Mouse (Mus musculus) cerebellum, postnatal 4 days (tissue): ENCODE measurements around the gene Tmem50b.
"Not testable (repeated sequence)": the region's sequence is repeated elsewhere in the genome, so short reads cannot be mapped to it uniquely, and the experiment has no call there.

Experiments
- DNase-seq, 2 experiments: peaks; one replicate each; pipeline ENCODE4 v3.0.0; 2022; ENCODE audit warnings: low spot score in 2 of 2, mixed read lengths in 1 of 2

Tmem50b gene

DNA sequence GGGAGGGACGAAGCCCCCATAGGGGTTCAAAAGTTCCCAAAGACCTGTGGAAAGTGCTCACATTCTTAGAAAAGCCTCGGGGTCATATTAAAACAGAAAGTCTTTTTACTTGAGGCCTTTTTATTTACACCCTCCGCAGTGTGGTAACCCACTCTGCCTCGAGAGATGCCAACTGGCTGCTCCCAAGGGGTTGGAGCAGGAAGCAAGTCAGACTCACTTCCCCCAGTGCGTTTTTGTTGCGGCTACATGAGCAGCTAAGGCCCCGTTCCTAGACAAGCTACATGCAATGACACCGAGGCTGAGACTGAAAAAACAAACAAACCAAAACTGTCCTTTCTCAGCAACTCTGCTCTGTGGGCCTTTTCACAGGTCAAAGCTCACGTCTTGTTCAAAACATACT lies 59.1 kb downstream of the Tmem50b start:
- no peak for DNase-seq

DNA sequence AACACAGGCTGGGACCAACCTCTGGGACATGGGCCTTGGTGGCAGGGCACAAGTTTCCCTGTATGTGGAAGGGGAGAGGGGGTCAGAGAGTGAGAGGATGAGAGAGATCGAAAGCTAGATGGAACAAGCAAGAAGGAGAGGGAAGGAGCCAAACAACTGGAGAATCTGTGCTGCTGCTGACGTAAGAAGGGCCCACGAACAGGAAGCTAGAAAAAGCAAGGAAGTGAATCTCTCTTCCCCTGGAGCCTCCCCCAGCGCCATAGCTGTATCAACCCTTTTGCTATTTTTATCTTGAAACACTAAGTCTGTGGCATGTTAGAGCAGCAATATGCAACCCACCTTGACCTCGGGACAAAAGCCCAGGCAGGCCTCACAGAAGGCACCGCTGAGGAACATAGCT lies 59.5 kb downstream of the Tmem50b start:
- DNase-seq = no peak

DNA sequence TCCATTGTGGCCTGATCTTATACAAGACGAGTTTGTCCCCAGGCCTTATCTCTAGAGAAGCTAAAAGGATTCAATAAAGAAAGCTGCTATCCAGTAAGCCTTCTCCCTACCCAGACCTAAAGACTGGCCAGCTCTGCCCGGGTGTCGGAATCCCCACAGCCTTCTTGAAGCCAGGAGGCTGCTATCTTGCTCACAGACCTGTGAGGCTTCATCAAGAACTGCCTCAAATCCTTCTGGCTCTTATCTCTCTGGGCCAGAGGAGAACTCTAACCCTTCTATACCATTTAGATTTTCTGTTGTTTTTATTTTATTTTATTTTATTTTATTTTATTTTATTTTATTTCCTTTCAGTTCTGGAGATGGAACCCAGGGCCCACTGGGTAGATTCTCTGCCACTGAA lies 60.5 kb downstream of the Tmem50b start:
- DNase-seq = no peak

DNA sequence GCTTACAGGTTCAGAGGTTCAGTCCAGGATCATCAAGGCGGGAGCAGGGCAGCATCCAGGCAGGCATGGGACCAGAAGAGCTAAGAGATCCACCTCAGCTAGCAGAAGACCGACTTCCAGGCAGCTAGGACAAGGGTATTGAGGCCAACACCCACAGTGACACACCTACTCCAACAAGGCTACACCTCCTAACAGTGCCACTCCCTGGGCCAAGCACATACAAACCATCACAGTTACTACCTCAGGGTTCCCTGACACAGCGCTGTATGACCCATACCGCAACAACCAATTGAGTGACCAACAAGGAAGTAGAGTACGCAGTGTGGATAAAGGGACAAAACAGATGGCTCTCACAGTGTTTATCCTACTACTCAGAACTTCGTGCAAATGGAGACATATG lies 61.2 kb downstream of the Tmem50b start:
- DNase-seq = no peak

DNA sequence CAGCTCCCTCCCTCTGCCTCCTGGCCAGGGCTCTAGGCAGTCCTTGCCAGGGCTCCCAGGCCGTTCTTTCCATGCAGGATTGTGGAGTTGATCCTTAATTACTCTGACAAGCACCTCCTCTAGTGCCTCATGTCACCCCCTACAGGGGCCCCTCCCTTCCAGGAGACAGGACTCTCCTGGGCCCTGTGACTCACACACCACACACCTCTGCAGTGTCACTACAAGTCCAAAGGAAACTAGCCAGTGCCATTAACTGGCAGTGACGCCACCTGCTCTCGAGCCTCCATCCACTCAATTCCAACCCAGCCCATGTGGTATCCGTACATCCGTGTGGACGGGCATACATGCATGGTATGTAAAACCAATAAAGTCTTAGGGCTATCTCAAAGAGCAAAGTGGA lies 62.7 kb downstream of the Tmem50b start:
- no peak for DNase-seq

DNA sequence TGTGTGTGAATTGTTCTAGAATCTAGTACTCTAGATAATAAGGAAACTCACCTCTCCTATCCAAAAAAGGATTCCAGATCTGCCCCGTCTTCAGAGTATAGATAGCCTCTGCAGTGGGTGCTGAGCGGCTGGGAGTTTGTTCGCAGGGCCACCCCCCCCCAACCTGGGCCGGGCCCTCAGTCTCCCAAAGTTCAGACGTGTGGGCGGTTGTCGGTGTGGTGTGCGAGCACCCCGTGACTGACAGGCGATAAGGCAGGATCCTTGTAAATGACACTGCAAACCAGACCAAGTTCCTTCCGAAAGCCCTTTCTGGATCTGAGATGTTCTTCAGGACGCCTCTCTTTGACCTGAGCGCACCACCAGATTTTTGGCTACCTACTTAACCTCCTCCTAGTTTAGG lies 63.1 kb downstream of the Tmem50b start:
- no peak for DNase-seq

DNA sequence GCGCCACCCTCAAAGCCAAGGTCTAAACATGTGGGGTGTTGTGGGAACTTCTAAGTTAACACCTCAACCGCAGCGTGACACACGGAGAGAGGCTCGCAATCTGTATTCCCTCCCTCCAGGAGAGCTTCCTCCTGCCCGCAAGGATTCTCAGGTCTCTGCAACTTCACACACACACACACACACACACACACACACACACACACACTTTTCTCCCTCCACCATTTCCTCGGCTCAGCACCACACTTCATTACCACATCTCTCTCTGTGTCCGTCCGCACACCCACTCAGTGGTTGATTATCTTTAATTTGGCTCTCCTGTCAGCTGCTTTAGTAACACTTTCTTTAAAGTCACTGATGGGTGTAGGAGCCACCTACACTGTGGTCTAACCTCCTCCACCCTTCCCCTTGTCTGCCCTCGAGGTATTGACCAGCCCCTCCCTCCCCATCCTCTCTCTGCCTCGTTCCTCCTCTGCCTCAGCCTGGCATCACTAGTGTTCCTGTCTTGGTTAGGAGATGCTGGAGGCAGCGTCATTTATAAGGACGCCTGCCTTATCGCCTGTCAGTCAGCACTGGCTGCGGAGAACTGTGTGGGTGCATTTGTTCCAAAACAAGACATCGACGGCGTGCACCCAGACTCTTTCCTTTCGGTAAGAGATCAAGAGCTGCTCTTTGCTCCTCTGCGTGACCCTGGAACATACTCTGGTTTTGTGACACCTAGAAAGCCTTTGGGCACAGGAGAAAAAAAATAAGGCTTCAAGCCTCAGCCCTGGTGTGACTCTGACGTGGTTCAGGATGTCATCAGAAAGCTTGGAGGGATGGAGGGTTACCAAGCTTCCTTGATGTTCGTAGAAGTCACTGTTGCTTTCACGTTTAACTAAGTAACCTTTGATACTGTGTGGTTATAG lies 64.3 kb downstream of the Tmem50b start:
- DNase-seq = no peak

DNA sequence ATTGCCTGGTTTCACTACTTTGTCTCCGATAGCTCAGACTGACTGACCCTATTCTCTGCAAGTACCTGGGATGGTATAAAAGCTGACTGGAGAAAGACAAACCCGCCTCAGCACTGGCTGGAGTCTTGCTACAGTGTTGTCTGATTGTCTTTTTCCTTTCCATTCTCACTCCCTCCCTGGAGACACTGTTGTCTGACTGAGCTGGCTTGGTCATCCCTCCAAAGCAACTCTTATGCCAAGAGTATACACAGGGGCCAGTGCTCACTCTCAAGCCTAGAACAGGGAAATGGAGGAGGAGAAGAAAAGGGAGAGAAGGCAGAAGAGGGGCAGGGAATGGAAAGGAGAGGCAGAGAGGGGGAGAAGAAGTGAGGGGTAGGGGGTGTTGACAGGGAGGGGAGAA lies 65.2 kb downstream of the Tmem50b start:
- DNase-seq = no peak

DNA sequence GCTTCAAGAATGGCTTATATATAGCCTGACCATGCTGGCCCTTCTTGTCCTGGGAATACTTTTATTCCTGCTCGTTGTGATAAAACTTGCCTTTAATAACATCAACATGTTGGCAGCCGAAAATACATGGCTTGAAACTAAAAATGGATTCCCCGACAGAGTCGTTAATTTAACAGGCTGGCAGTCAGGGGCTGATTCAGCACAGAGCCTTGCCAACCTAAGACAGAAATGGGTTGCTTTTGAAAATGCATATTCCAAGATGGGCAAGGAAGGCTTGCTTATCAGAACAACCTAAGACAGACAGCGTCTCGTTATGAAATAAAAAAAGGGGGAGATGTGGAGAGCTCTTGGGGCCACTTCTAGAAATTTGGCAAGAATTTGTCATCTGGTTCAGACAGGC lies 65.7 kb downstream of the Tmem50b start:
- DNase-seq = no peak

DNA sequence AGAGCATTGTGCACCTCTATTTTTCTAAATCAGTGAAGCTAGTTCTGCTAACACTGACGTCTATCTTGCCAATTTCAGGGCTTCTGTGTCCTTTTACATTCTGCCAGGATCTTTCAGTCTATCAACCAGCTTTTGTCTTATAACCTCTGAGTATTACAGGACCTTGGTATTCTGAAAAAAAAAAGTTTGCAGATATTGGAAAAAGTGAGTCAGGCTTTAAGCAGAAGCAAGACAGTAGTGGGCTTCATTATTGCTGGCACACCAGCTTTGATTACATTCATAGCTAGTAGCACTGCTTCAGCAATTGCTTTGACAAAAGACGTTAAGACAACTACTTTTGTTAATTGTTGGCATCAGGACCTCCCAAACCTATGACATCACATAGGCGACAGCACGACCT lies 66.8 kb downstream of the Tmem50b start:
- not testable (repeated sequence) for DNase-seq

DNA sequence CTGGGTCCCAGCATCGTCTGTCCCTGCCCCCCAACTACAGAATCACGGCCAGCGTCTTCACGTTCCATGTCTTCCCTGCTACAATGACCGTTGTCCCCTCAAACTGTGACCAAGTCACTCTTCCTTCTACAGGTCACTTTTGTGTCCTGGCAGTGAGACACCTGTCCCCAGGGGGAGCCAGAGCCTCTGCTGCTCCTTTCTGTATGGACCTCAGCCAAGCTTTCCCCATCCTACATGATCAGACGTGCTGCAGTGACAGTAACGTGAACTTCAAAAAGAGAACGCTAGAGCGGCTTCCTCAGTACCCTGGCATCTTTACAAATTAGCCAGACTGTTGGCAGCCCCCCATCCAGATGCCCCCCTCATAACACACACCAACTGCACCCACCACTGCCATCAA lies 69.0 kb downstream of the Tmem50b start:
- DNase-seq = no peak

DNA sequence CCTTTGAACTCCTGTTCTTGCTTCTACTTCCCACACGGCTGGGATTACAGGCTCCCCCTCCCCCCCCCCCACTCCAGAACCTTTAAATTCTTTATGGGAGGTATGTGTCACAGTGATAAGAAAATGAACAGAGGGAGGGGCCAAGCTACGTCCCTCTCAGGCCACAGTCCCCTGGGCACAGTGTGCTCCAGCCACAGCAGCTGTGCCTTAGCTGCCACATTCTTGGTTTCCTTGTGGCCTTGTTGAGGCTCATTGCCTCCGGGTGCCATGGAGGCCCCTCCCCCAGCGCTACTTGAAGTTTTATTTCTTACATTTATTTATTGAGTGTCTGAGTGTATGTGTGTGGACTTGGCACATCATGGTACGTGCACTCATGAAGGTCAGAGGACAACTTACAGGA lies 70.1 kb downstream of the Tmem50b start:
- DNase-seq = no peak

DNA sequence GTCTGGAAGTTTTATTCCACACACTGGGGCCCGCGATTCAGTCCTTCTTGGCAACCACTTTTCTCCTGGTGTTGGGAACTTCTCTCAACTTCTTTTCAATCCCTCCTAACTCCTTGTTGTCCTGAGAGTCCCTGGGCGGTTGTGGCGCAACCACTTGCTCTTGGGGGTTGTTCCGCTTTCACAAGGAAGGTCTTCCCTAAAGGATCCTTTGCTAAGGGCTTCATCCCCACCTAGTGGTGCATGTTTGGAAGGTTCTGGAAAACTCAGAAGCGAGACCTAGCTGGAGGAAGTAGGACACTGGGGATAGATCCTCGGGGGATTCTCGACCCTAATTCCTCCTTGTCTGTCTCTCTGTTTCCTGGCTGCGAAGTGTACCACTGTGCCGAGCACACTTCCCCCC lies 70.5 kb downstream of the Tmem50b start:
- DNase-seq = no peak

DNA sequence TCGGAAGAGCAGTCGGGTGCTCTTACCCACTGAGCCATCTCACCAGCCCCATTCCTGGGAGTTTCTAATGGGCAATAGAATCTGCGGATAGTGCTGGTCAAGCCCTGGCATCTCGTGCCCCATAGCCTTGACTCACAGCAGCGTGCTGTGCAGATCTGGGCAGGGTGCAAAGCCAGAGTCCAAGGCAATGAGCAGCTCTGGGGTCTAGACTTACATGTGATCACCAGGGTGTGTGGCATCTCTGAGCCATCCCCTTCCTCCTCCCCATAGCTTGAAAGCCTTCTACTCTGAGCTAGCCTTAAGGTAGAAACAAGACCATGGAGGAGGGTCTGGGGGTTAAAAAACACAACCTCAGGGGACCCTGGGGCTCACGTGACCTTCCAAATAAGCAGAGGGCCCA lies 71.3 kb downstream of the Tmem50b start:
- DNase-seq = no peak
